Mouse (Mus musculus) left cerebral cortex, postnatal 36 days (tissue): Measurements from ENCODE around the gene Mical1. TPM values are rescaled to one million over a fixed set of nuclear protein-coding genes. Genes with fewer than 3 reads are reported as not detected.
A peak's percentile ranks its signal among the peaks of the same experiment; 100 is the strongest.

Source experiments
- DNase-seq, 2 experiments: peaks; one replicate each; pipeline ENCODE4 v3.0.0; 2021 to 2022; ENCODE audit warnings: low spot score in 2 of 2, mixed read lengths in 1 of 2
- intact Hi-C: fragments of 180-260 bp; cut with DNase I; formaldehyde crosslinking; loops from one replicate; pipeline ENCODE4 v1.15.1; 2025
- total RNA-seq, 2 experiments: library from RNA; stranded (reverse); gene quantifications; 2 replicates each; pipeline ENCODE4 v1.2.3; 2021

Mical1 gene
- total RNA-seq, 2 experiments from 2014 or later: 17.3 to 19.6 TPM

- intact Hi-C loops: no loop called here
- no peak for DNase-seq
Measured at GRCm38 (mm10) chr10:41473782-41474468, 2.2 kb upstream of the Mical1 start.

GRCm38 (mm10) chr10:41474981-41475391, 1.1 kb upstream of the Mical1 start:
- intact Hi-C loops: no loop called here
- DNase-seq: no peak

GRCm38 (mm10) chr10:41477018-41477277, 834 bp downstream of the Mical1 start:
- intact Hi-C loops: no loop called here
- no peak for DNase-seq

DNA sequence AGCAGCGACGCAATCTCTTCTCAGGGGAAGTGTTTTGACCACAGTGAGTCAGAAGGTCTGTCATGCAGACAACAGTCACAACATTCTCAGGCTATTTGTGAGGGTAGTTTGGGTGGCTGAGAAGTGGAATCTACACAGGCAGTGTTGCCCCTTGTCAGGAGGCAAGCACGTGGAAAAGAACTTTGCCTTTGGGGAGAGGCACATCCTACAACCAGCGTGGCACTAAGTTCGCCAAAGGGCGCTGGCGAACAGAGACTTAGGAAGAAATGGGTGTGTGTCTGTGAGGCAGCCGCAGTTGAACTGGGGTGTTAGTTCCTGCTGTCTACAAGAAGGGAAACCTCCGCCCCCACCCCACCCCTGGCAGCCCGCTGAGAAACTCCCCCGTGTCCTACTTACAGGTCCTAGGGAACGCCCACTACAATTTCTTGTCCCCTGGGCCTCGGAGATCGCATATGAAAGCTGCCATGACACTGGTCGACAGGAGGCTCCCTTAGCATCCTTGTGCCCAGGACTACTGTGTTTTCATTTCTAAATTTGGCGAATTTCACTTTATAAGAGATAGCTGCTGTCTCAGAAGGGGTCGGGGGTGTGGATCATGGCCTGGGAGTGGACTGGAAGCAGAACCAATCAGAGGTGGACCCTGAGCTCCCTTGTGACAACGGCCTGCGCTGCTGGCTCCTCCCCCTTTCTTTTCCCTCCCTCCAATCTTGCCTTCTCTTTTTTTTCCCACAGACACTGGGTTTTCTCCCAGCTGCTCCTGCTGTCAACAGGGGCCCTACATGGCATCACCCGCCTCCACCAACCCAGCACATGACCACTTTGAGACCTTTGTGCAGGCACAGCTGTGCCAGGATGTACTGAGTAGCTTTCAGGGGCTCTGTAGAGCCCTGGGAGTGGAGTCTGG, 1.4 kb downstream of the Mical1 start:
- DNase-seq: peak; percentile 28 to 49
- intact Hi-C loops: no loop called here

GRCm38 (mm10) chr10:41479961-41480360, 3.8 kb downstream of the Mical1 start:
- DNase-seq: no peak
- intact Hi-C loops: no loop called here

GRCm38 (mm10) chr10:41480938-41481880, 5.1 kb downstream of the Mical1 start:
- intact Hi-C loops: no loop called here
- no peak for DNase-seq

DNA sequence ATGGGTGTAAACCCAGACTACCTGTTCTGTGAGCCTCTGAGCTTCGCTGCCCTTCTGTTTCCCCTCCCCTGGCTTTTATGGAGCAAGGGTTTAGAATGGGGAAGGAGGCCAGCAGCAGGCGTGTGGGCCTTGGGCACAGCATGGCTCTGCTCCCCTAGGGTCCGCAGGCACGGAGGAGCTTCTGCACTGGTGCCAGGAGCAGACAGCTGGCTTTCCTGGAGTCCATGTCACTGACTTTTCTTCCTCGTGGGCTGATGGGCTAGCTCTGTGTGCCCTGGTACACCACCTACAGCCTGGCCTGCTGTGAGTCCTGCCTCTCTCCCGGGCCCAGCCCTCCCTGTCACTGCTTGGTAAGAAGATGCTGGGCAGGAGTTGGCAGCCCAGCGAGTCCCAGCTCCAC, 6.3 kb downstream of the Mical1 start:
- no peak for DNase-seq
- intact Hi-C loops: no loop called here

DNA sequence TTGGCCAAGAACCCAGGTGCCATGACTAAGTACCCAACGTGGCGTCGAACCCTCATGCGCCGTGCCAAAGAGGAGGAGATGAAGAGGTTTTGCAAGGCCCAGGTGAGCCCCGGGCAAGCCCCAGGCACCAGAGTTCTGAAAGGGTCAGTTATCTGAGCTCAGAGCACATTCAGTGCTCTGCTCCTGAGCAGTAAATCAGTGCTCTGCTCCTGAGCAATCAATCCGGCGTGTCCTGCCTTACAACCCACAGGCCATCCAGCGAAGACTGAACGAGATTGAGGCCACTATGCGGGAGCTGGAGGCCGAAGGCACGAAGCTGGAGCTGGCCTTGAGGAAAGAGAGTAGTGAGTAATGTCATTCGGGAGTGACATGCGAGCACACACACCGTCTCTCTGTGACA, 9.7 kb downstream of the Mical1 start:
- intact Hi-C loops: no loop called here
- DNase-seq: no peak

DNA sequence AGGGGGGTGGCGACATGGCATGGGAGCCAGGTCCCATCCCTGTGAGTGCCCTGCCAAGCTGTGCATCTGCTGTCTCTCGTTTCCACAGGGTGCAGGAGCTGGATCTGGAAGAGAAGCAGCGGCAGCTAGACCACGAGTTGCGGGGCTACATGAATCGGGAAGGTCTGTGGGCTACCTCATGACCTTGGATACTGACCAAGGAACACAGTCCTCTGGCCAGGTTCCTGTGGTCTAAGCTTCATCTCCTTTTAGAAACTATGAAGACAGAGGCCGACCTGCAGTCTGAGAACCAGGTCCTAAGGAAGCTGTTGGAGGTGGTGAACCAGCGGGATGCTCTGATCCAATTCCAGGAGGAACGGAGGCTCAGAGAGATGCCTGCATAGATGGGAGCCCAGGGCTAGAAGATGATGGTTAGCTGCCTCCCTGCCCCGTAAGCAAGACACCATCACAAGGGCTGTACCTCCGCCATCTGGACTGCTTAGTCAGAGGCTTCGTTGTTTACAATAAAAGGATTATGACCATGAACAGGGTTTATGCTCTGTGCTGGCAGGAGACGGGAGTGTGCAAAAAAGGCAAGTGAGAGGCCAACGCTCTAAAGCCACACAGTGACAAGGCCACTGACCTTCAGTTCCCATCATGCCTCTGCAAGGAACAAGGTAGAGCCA, 10.5 kb downstream of the Mical1 start:
- intact Hi-C loops: no loop called here
- DNase-seq: no peak

GRCm38 (mm10) chr10:41488877-41489276, 12.8 kb downstream of the Mical1 start:
- intact Hi-C loops: no loop called here
- DNase-seq: no peak

GRCm38 (mm10) chr10:41489294-41489693, 13.2 kb downstream of the Mical1 start:
- no peak for DNase-seq
- intact Hi-C loops: no loop called here

GRCm38 (mm10) chr10:41489708-41490517, 13.8 kb downstream of the Mical1 start, which contains the start of the genes Smpd2 and Ppil6:
Gene Smpd2, minus strand, starts transcription at chr10:41490369.
Gene Ppil6, plus strand, starts transcription at chr10:41490439.
- peak; percentile 90 for DNase-seq
- intact Hi-C loops: no loop called here

DNA sequence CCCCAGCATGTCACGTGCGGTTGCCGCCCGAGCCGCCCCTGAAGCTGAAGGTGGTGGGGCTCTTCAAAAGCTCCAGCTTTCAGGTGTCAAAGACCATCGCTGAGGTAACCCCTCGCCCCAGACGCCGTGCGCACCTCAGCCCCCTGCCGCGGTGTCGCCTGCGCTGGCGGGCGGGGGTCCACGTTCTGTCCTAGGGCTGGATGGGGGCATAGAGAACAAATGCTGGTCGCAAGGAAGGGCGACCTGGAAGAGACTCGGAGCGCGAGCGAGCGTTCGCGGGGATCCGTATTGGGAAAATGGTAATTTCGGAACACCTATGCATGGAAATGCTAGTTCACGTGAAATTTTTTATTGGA, 14.4 kb downstream of the Mical1 start:
- intact Hi-C loops: no loop called here
- no peak for DNase-seq

- no peak for DNase-seq
- intact Hi-C loops: no loop called here
Measured at GRCm38 (mm10) chr10:41491111-41491510, 15.0 kb downstream of the Mical1 start.

GRCm38 (mm10) chr10:41500941-41501340, 24.8 kb downstream of the Mical1 start:
- no peak for DNase-seq
- intact Hi-C loops: loop anchor here (10.0 kb wide), 2 partner anchors 46 to 496 kb away; partner anchors contain the start of gene Zbtb24

DNA sequence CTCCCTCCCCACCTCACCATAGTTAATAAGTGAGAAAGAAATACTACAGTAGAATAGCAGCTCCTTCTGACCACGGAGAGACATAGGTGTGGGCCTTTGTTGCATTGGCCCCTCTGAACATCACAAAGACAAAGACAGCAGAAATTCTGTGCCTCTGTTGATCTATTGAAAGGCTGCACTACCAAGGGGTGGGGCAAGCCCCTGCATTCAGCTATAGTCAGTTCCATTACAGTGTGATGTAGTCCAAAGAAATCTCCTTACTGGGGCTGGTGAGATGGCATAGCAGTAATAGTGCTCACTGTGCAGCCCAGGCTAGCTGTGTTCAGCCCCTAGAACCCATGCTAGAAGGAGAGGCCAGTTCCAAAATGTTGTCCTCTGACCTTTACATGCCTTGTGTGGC, 28.9 kb downstream of the Mical1 start:
- intact Hi-C loops: loop anchor here (10.0 kb wide), 2 partner anchors 50 to 500 kb away; partner anchors contain the start of gene Zbtb24
- no peak for DNase-seq

- intact Hi-C loops: loop anchor here (10.0 kb wide), 2 partner anchors 51 to 501 kb away; partner anchors contain the start of gene Zbtb24
Measured at GRCm38 (mm10) chr10:41505446-41505845, 29.3 kb downstream of the Mical1 start.

GRCm38 (mm10) chr10:41509160-41509559, 33.0 kb downstream of the Mical1 start:
- DNase-seq: no peak
- intact Hi-C loops: loop anchor here (10.0 kb wide), 2 partner anchors 54 to 504 kb away; partner anchors contain the start of gene Zbtb24

More at GRCm38 (mm10) chr10:41505446-41505845, 29.3 kb downstream of the Mical1 start:
- peak; percentile 36 to 43 for DNase-seq
